Mouse (Mus musculus) testis, adult 2 months (tissue): Measurements from ENCODE around the gene Fhod1.

Source experiments
- CTCF ChIP-seq: fragments of 200-500 bp; IDR thresholded peaks from 2 replicates; pipeline ENCODE4 v1.5.1; 2012; ENCODE audit warnings: low read depth, mild to moderate bottlenecking, inconsistent platforms, low read length, moderate library complexity; ENCODE audit not compliant: control insufficient read depth, insufficient read depth, insufficient replicate concordance
- POLR2A ChIP-seq: fragments of 200-500 bp; IDR thresholded peaks from 2 replicates; pipeline ENCODE4 v1.6.1; 2012; ENCODE audit warnings: low read depth, mild to moderate bottlenecking, inconsistent platforms, low read length, moderate library complexity; ENCODE audit not compliant: control insufficient read depth

GRCm38 (mm10) chr8:105378673-105379072, 30.9 kb upstream of the Fhod1 start:
- no peak for TF ChIP-seq POLR2A
- TF ChIP-seq CTCF: 0 out of 2 replicates have a peak, but pooled peaks have one; percentile 3
